Mouse (Mus musculus): ENCODE data around the gene Pou2af1. TPM values are rescaled to one million over a fixed set of nuclear protein-coding genes. Genes with fewer than 3 reads are reported as not detected.

The Pou2af1 gene
- polyA plus RNA-seq, 1 experiment from 2014 or later: not detected

DNA sequence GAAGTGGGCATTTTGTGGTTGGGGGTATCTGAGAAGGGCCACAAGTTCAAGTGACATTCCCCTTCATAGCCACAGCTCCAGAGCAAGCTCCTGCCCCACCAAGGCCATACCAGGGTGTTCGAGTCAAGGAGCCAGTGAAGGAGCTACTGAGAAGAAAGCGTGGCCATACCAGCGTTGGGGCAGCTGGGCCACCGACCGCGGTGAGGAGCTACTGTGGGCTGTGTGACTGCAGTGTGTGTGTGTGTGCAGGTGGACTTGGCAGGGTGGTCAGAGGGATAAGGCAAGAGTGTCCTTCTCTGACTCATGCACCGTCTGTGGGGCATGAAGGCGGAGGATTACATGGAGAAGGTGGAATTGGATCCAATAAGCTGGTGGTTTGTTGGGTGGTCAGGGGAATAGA lies 18.7 kb downstream of the Pou2af1 start:
- Histone ChIP-seq H3K27ac (no peak overlapping the region), H3K9me3 (replicated peaks) (no peaks in the 10 kb centered on the region), H3K4me1 (no peaks in the 10 kb centered on the region), H3K4me3 (replicated peaks) (no peak overlapping the region), H3K4me2 (no peak overlapping the region), H3K9ac (no peak overlapping the region), H3K36me3 (no peaks in the 10 kb centered on the region), H3K27me3 (no peaks in the 10 kb centered on the region)
- 93% methylated on average over 8 of the region's 8 CpGs for WGBS
- no peak for ATAC-seq (replicated peaks; ENCODE audit: low FRiP score)

DNA sequence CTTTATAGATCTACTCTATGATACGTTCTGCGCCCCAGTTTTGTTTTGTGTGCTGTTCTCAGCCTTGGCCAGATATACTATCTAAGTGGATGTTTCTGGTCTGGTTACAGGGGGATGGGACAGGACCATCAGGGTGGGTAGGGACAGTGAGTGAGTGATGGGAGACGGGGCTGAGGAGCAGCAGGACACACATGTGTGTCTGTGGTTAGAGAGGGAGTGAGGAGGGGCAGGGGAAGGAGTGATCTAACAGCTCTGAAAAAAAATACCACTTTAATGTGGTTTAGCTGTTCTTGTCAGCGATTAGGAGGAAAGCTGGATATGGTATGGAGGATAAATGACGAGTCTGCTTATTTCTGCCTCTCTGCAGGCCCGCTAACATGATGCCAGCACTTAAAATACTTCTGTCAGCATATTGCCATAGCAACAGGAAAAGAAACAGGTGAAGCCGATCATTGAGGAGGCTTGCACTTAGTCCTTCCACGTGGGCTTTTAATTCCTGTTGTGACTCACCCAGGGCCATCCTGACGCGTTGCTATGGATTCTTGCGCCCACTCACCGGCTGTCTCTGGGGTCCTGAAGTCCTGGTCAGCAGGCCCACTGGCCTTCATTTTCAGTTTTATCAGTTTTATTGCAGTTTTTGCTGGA lies 25.4 kb downstream of the Pou2af1 start:
- H3K27me3 ChIP-seq: no peaks in the 10 kb centered on the region
- no peak for ATAC-seq (replicated peaks; ENCODE audit: low FRiP score)

DNA sequence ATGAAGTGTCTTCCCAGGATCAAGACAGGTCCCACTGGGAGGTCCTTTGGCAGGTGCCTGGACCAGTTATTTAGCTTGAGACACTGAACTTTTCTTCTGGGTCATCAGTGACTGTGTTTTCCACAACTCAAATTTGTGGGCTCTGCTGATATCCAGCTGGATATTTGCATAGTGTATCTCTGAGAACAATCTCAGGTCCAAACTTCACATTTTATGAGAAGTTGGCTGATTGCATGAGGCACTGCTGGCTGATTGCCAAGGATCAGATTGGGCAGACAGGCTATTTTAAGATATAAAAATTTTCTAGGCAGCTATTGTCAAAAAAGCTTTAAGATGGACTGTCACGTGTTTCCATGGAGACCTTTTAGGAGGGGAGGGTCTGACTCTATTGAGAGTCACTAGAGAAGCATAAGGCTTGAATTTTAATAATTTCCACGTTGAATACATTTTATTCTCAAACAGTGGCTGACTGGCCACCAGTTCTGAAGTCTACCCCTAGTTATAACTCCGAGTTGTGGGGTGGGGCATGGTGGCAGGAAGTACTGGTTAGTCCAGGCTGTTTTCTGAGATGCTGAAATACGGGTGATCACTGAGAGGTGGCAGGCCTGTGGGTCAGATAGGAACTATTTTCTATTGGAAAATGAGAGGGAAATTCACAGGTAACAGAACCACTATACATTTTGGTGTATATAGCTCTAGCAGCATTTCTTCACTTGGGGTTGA lies 43.4 kb downstream of the Pou2af1 start:
- Histone ChIP-seq H3K4me1 (no peaks in the 10 kb centered on the region), H3K27ac (no peak overlapping the region), H3K4me3 (replicated peaks) (no peak overlapping the region), H3K36me3 (no peaks in the 10 kb centered on the region), H3K9ac (no peak overlapping the region), H3K27me3 (no peaks in the 10 kb centered on the region), H3K9me3 (replicated peaks) (no peaks in the 10 kb centered on the region), H3K4me2 (no peak overlapping the region)
- ATAC-seq (replicated peaks; ENCODE audit: low FRiP score): no peak
- WGBS: 63% methylated on average over 4 of the region's 4 CpGs

More for the DNA sequence above, 25.4 kb downstream of the Pou2af1 start:
- no peaks in the 10 kb centered on the region for H3K9me3 ChIP-seq (replicated peaks)
- 64% methylated on average over 12 of the region's 12 CpGs for WGBS
- no peak overlapping the region for H3K9ac ChIP-seq
- H3K4me1 ChIP-seq: no peaks in the 10 kb centered on the region
- H3K4me3 ChIP-seq (replicated peaks): no peak overlapping the region
- no peaks in the 10 kb centered on the region for H3K36me3 ChIP-seq
- no peak overlapping the region for H3K27ac ChIP-seq
- no peak overlapping the region for H3K4me2 ChIP-seq

DNA sequence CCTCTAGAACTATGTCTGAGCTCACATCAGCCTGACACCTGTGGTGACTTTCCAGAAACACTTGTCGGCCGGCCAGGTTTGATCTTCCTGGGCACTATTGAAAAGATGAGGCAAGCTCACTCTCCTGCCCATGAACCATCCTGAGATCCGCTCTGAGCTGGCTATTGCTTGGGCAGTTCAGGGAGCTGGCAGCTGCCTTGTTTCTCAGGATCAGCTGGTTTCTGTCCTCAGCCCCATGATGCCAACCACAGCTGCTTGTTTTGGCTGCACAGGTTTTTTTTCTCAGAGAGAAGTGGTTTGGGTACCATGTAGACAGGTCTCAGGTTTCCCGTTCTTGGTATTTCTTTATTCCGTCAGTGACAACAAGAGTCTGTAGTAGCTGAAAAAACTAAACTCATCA lies 44.9 kb downstream of the Pou2af1 start:
- Histone ChIP-seq H3K27ac (no peak overlapping the region), H3K4me3 (replicated peaks) (no peak overlapping the region), H3K27me3 (no peaks in the 10 kb centered on the region), H3K9me3 (replicated peaks) (no peaks in the 10 kb centered on the region), H3K36me3 (no peaks in the 10 kb centered on the region), H3K4me2 (no peak overlapping the region), H3K4me1 (no peaks in the 10 kb centered on the region), H3K9ac (no peak overlapping the region)
- 78% methylated on average over 5 of the region's 5 CpGs for WGBS
- no peak for ATAC-seq (replicated peaks; ENCODE audit: low FRiP score)

DNA sequence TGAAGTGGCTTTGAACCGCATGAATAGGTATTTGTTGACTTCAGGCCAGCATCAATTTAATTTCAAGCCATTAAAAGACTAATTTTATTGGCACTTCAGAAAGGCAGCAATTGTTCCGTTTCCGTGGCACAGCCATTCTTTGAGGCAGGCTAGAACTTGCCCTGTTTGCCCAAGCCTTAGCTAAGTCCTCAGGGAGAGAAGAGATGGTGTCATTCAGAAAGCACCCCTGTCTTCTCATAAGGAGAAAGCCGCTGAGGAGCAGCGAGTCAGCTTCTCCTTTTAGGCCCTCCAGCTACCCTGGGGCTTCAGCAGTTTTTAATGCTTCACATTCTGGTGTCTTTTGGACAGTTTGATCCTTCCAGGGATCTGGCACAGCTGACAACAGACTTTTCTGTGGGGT lies 55.3 kb downstream of the Pou2af1 start:
- no peak overlapping the region for H3K27ac ChIP-seq
- no peak for ATAC-seq (replicated peaks; ENCODE audit: low FRiP score)

DNA sequence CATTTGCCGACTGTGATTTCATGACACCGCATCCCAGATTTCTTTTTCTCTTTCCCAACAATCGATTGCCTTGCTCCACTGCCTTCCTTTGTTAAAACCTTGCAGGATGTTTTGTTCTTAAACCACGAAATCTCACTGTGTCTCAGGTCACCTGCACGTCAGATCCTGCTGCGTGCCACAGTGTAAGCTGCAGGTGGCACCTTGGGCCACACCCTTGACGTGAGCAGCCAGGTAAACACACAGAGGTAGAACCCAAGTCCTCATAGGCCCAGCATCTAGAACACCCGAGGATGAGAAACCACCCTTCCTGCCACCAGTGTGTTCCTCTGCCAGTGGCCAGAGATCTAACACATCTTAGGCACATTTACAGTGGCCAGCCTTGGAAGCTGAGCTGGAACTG lies 57.6 kb downstream of the Pou2af1 start:
- Histone ChIP-seq H3K27ac (no peak overlapping the region), H3K27me3 (0 out of 2 replicates have a peak, but pooled peaks cover 4% of the 10 kb centered on the region), H3K9me3 (replicated peaks) (no peaks in the 10 kb centered on the region), H3K4me2 (no peak overlapping the region), H3K9ac (no peak overlapping the region), H3K36me3 (no peaks in the 10 kb centered on the region), H3K4me1 (peaks cover 7% of the 10 kb centered on the region; the same call in 1 of the 2 replicates), H3K4me3 (replicated peaks) (no peak overlapping the region)
- 86% methylated on average over 8 of the region's 8 CpGs for WGBS
- ATAC-seq (replicated peaks; ENCODE audit: low FRiP score): no peak

More for the DNA sequence above, 55.3 kb downstream of the Pou2af1 start:
- H3K9ac ChIP-seq: no peak overlapping the region
- WGBS: 83% methylated on average over 5 of the region's 5 CpGs
- H3K4me1 ChIP-seq: 0 out of 2 replicates have a peak, but pooled peaks cover 2% of the 10 kb centered on the region
- H3K36me3 ChIP-seq: no peaks in the 10 kb centered on the region
- H3K4me3 ChIP-seq (replicated peaks): no peak overlapping the region
- 0 out of 2 replicates have a peak, but pooled peaks cover 4% of the 10 kb centered on the region for H3K27me3 ChIP-seq
- no peaks in the 10 kb centered on the region for H3K9me3 ChIP-seq (replicated peaks)
- no peak overlapping the region for H3K4me2 ChIP-seq

DNA sequence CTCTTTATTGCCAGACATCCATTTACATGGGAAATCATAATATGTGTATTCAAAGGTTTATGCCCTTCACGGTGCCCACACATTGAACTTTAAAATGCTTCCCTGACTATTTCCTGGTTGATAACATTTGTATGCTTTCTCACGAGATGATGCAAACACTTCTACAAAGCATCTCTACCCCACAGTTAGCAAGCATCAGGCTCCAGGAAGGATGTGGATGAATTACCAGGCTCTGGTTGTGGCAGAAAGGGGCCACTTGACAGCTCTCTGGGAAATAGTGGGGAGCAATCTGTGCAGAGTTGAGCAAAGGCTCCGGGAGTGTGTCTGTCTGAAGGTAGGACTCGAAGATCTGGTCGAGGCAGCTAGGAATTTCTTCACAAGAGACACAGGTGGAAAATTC lies 58.6 kb downstream of the Pou2af1 start:
- H3K4me3 ChIP-seq (replicated peaks): no peak overlapping the region
- H3K27me3 ChIP-seq: 0 out of 2 replicates have a peak, but pooled peaks cover 4% of the 10 kb centered on the region
- H3K9ac ChIP-seq: no peak overlapping the region
- no peaks in the 10 kb centered on the region for H3K36me3 ChIP-seq
- H3K27ac ChIP-seq: no peak overlapping the region
- peaks cover 7% of the 10 kb centered on the region; the same call in 1 of the 2 replicates for H3K4me1 ChIP-seq
- 70% methylated on average over 5 of the region's 5 CpGs for WGBS
- no peak for ATAC-seq (replicated peaks; ENCODE audit: low FRiP score)
- H3K4me2 ChIP-seq: no peak overlapping the region
- no peaks in the 10 kb centered on the region for H3K9me3 ChIP-seq (replicated peaks)

DNA sequence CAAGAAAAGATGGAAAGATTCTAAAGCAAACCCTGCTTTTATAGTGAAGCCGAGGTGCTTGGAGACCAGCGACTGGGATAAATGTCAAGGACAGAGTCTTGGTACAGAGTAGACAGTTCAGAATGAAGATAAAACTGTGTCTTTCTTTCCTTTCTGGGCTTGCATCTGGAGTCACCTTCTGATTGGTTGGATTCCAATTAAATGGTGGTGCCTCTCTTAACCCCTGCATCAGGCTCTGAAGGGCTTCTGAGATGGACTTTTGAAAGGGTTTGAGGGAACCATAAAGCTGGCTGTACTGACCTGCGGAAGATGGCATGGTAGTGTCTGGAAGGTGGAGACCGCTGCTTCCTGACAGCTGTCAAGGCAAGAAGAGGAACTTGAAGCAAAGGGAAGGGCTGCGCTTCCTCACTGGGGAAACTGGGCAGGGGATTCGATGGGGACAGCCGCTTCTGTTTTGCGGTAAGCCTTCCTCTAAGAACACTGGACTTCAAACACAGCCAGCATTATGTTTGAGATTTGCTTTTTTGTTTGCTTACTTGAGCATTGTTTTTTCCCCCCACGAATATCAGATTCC lies 60.2 kb downstream of the Pou2af1 start:
- no peak overlapping the region for H3K4me3 ChIP-seq (replicated peaks)
- H3K4me1 ChIP-seq: peaks cover 18% of the 10 kb centered on the region
- no peak overlapping the region for H3K4me2 ChIP-seq
- H3K27me3 ChIP-seq: 0 out of 2 replicates have a peak, but pooled peaks cover 4% of the 10 kb centered on the region
- no peak overlapping the region for H3K27ac ChIP-seq
- no peak for ATAC-seq (replicated peaks; ENCODE audit: low FRiP score)
- H3K36me3 ChIP-seq: no peaks in the 10 kb centered on the region
- 69% methylated on average over 9 of the region's 9 CpGs for WGBS
- no peaks in the 10 kb centered on the region for H3K9me3 ChIP-seq (replicated peaks)
- no peak overlapping the region for H3K9ac ChIP-seq

DNA sequence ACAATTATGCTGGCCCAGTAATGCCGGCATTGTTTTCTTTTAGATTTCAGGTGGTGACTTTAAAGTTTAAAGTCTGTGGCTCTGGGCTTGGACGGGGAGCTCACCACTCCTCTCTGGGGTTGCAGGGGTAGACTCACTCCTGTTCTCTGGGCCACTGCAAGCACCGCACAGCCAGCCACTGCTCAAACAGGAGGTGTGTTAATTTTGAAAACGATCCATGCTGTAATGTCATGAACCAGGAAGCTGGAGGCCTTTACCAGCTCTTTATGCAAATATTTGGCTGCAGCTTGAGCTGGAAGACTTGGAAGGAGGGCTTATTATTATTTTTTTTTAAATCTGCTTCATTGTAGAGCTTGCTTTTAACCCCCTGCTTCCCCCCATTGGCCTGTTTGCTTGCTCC lies 61.2 kb downstream of the Pou2af1 start:
- 26% methylated on average over 4 of the region's 4 CpGs for WGBS
- no peak for ATAC-seq (replicated peaks; ENCODE audit: low FRiP score)
- no peak overlapping the region for H3K9ac ChIP-seq
- no peaks in the 10 kb centered on the region for H3K9me3 ChIP-seq (replicated peaks)
- peaks cover 23% of the 10 kb centered on the region for H3K4me1 ChIP-seq
- no peak overlapping the region for H3K4me2 ChIP-seq
- no peak overlapping the region for H3K4me3 ChIP-seq (replicated peaks)
- no peaks in the 10 kb centered on the region for H3K36me3 ChIP-seq
- H3K27me3 ChIP-seq: 0 out of 2 replicates have a peak, but pooled peaks cover 4% of the 10 kb centered on the region
- no peak overlapping the region for H3K27ac ChIP-seq

DNA sequence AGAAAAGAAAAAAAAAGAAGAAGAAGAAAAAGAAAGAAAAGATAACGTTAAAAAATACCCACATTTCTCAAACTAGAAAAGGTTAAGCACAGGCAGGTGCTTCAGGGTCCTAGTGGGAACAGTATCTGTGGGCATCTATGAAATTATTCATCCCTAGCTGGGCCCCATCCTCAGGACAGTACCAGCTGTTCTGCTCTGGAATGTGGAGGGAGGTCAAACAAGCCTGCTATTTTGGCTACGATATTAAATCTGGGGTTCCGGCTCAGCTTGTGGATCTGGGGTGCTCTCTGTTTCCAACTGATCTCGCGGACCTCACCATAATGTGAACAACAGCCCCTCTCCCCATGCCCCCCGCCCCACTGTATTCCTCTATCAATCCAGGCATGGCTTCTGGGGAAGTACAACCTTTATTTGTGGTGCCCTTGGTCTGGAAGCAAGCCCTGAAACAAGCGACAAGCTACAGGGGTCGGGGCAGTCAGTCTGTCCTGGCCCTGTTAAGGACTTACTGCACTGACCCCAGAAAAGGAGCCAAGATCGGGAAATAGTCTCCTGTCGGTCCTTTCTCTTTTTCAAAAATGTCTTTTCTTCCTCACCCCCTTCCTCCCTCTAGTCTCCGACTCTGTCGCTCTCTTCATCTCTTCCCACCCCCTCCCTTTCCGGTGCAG lies 64.5 kb downstream of the Pou2af1 start:
- Histone ChIP-seq H3K9ac (peak overlapping the region; percentile 60), H3K4me1 (peaks cover 27% of the 10 kb centered on the region), H3K4me3 (replicated peaks) (peak overlapping the region; percentile 59), H3K9me3 (replicated peaks) (no peaks in the 10 kb centered on the region), H3K27me3 (peaks cover 9% of the 10 kb centered on the region; the same call in 1 of the 2 replicates), H3K4me2 (peak overlapping the region; percentile 88), H3K36me3 (no peaks in the 10 kb centered on the region), H3K27ac (peak overlapping the region; percentile 79)
- ATAC-seq (replicated peaks; ENCODE audit: low FRiP score): no peak
- 17% methylated on average over 13 of the region's 13 CpGs for WGBS

DNA sequence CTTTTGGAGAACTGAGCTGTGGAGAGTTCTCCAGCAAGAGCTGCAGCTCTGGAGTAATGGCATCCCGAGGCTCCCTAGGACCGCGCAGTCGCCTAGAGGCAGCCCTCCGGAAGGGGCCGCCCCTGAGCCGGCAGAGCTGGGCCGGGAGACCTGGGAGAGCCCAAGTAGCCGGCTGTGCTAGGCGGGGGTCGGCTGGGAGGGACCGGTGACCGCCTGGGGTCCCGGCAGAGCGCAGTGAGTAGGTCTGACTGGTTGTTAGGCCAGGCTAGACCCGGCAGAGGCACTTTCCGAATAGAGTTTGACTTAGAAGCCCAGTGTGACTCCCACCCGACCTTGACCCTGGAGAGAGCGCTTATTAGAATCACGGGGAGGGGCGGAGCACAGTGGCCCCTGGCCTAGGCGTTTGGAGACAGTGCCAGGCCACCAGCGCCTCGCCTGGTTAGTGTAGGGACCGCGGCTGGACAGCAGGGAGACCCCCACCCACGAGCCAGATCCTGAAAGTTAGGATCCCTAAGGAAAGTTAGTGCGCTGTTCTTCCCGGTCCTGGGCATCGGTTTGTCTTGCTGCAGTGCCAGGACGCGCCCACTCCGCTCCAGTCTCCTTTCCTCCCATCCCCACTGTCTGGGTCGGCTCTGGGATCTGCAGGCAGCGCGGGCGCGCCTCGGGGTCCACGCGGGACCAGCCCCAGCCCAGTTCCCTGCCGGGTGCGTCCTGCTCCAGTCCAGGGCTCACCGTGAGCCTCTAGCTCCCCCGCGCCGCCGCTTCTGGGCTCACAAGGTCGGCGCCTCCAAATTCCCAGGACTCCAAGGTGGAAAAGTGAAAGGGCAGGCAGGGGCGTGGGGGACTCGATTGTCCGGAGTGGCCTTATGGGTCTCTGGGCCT lies 65.2 kb downstream of the Pou2af1 start, which contains the start of gene Colca2:
Colca2 (minus strand) TSS at position 70 of the 882 bp plus-strand sequence.
- peak within 1 kb of the TSS; percentile 60 for H3K9ac ChIP-seq
- H3K4me2 ChIP-seq: peak within 1 kb of the TSS; percentile 88
- peaks cover 29% of the 10 kb centered on the region for H3K4me1 ChIP-seq
- WGBS: under 1% methylated on average over 53 of the region's 53 CpGs
- no peaks in the 10 kb centered on the region for H3K9me3 ChIP-seq (replicated peaks)
- peaks cover 5% of the 10 kb centered on the region; the same call in 1 of the 2 replicates for H3K27me3 ChIP-seq
- peak within 1 kb of the TSS; percentile 59 for H3K4me3 ChIP-seq (replicated peaks)
- ATAC-seq (replicated peaks; ENCODE audit: low FRiP score): peak; percentile 98
- no peaks in the 10 kb centered on the region for H3K36me3 ChIP-seq
- H3K27ac ChIP-seq: peak within 1 kb of the TSS; percentile 79

Measured in kidney, embryonic 15.5 days (tissue).